Comparison of ENCODE assay signal across 9 mouse cellular contexts in the genomic region with DNA sequence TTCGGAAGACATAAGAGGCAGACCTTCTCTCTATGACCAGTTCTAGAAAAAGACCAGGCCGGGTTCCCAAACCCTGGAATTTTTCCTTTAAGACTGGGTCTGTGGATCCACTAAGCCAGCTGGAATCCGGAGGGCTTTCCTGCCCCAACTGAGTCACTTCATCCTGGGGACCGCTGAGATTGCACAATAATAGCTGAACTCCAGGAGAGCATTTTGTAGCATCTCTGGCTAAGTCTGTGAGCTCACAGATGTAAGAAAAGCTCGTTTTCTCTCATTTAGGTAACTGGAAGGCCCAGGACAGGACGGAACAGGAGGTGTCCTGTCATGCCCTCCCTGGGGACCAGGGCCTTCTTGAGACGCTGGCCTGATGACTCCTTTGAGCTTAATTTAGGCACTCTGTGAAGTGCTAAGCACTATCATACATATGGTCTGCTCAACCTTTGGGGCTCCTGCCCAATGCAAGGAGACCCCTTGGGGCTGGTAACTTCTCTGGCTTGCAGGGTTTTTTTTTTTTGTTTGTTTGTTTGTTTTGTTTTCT. TPM values are rescaled to one million over a fixed set of nuclear protein-coding genes. Genes with fewer than 3 reads are reported as not detected.
DNase-seq lines count a peak whose midpoint lies in the region; ATAC-seq and TF ChIP-seq lines count a peak whose summit lies in the region.
"Had no signal": no experiment of that assay in that cellular context is flagged by ENCODE, and none has a peak within 500 bp of the region (broad histone marks: within the 10 kb centered on the region; RNA-seq: fewer than 3 reads in every experiment).

No protein-coding gene starts in this region.

- 20% methylated on average over 7 of the region's 7 CpGs for WGBS in hindbrain, embryonic 10.5 days
- WGBS in hindbrain, embryonic 11.5 days, result 22% methylated on average over 7 of the region's 7 CpGs
- WGBS in liver, embryonic 13.5 days (ENCODE audit: insufficient replicate concordance), result 13% methylated on average over 7 of the region's 7 CpGs

- no peak overlapping the region for H3K4me2 ChIP-seq in hindbrain, embryonic 11.5 days (replicated peaks; ENCODE audit: low read depth, low read length)
- peak overlapping the region; percentile 85 for H3K4me2 ChIP-seq in liver, embryonic 13.5 days

- no peaks in the 10 kb centered on the region; the same call in 1 of the 2 replicates for H3K27me3 ChIP-seq in hindbrain, embryonic 10.5 days (ENCODE audit: insufficient read depth, poor library complexity, severe bottlenecking)
- H3K27me3 ChIP-seq in hindbrain, embryonic 11.5 days (ENCODE audit: control insufficient read depth, insufficient read depth, low read length), result no peaks in the 10 kb centered on the region
- H3K27me3 ChIP-seq in E14TG2a.4 (ENCODE audit: insufficient read depth, low read length), result peaks cover 13% of the 10 kb centered on the region
- no peaks in the 10 kb centered on the region for H3K27me3 ChIP-seq in liver, embryonic 13.5 days

- no peak overlapping the region for H3K9ac ChIP-seq in hindbrain, embryonic 11.5 days (ENCODE audit: low read depth, low read length)
- H3K9ac ChIP-seq in liver, embryonic 13.5 days, result peak overlapping the region; percentile 59

- H3K4me1 ChIP-seq in hindbrain, embryonic 10.5 days (replicated peaks), result peaks cover 84% of the 10 kb centered on the region
- H3K4me1 ChIP-seq in hindbrain, embryonic 11.5 days (replicated peaks; ENCODE audit: control insufficient read depth, insufficient read depth, low read length), result peaks cover 18% of the 10 kb centered on the region
- H3K4me1 ChIP-seq in E14TG2a.4 (replicated peaks; ENCODE audit: low read depth, low read length), result peaks cover 52% of the 10 kb centered on the region
- peaks cover 88% of the 10 kb centered on the region for H3K4me1 ChIP-seq in liver, embryonic 13.5 days (replicated peaks)

- no peak for DNase-seq in hindbrain, embryonic 10.5 days (ENCODE audit: low spot score)
- no peak for DNase-seq in hindbrain, embryonic 11.5 days (ENCODE audit: low spot score)
- DNase-seq in heart, adult 18-20 months, result peak; percentile 68 to 76
- DNase-seq in liver, embryonic 13.5 days, result peak; percentile 28
- DNase-seq in c-Kit-positive CD71-positive TER-119-positive erythroid progenitor cells, embryonic 14.5 days (ENCODE audit: low spot score), result no peak
- DNase-seq in retina, embryonic 14.5 days (ENCODE audit: low spot score), result no peak

- ATAC-seq in hindbrain, embryonic 11.5 days (ENCODE audit: low FRiP score), result no peak
- ATAC-seq in liver, embryonic 13.5 days (ENCODE audit: low read depth), result no peak
- ATAC-seq in activated CD4-positive, CD25-positive, alpha-beta regulatory T cell, adult 4 months, result no peak
- ATAC-seq: Patski had no signal

- H3K36me3 ChIP-seq in hindbrain, embryonic 10.5 days, result no peaks in the 10 kb centered on the region
- no peaks in the 10 kb centered on the region for H3K36me3 ChIP-seq in hindbrain, embryonic 11.5 days (ENCODE audit: control insufficient read depth, insufficient read depth, low read length)
- peaks cover 3% of the 10 kb centered on the region; the same call in 1 of the 2 replicates for H3K36me3 ChIP-seq in E14TG2a.4 (ENCODE audit: insufficient read depth, low read length)
- no peaks in the 10 kb centered on the region for H3K36me3 ChIP-seq in liver, embryonic 13.5 days

- peak overlapping the region; percentile 78 for H3K27ac ChIP-seq in hindbrain, embryonic 10.5 days
- H3K27ac ChIP-seq in hindbrain, embryonic 11.5 days (ENCODE audit: low read depth, low read length), result no peak overlapping the region
- H3K27ac ChIP-seq in liver, embryonic 13.5 days, result peak overlapping the region; percentile 80

- TF ChIP-seq CTCF in E14TG2a.4 (conservative IDR thresholded peaks at IDR 0.05; ENCODE audit: low read length), result no peak

- peak overlapping the region; percentile 46; the same call in 1 of the 2 replicates for H3K4me3 ChIP-seq in hindbrain, embryonic 10.5 days
- no peak overlapping the region for H3K4me3 ChIP-seq in hindbrain, embryonic 11.5 days (ENCODE audit: low read depth, low read length)
- 0 out of 2 replicates have a peak overlapping the region, but pooled peaks have one; percentile 41 for H3K4me3 ChIP-seq in E14TG2a.4 (replicated peaks; ENCODE audit: low read length)
- H3K4me3 ChIP-seq in liver, embryonic 13.5 days (replicated peaks), result peak overlapping the region; percentile 53

- no peaks in the 10 kb centered on the region for H3K9me3 ChIP-seq in hindbrain, embryonic 10.5 days
- H3K9me3 ChIP-seq in hindbrain, embryonic 11.5 days (ENCODE audit: control insufficient read depth, low read length), result no peaks in the 10 kb centered on the region
- no peaks in the 10 kb centered on the region for H3K9me3 ChIP-seq in E14TG2a.4 (ENCODE audit: low read length)
- H3K9me3 ChIP-seq in liver, embryonic 13.5 days (replicated peaks), result no peaks in the 10 kb centered on the region

RNA-seq across cellular contexts. Expression of a gene that starts 16.6 kb away (rescaled TPM):
- 6.9 and 9.7 TPM in 2 replicates for polyA plus RNA-seq in hindbrain, embryonic 10.5 days (2016; fragmentation: Nextera tagmentation; extraction: Ambion mirVana)
- 9.7 and 10.5 TPM in 2 replicates for polyA plus RNA-seq in hindbrain, embryonic 11.5 days (2014; fragmentation: Nextera tagmentation; extraction: Ambion mirVana)
- total RNA-seq in heart, adult 18-20 months (2021), result 1 to 10 TPM; 7.9 to 8.9 TPM
- 6.1 and 6.2 TPM in 2 replicates for polyA plus RNA-seq in liver, embryonic 13.5 days (2015; fragmentation: Nextera tagmentation; extraction: Ambion mirVana)
- polyA plus RNA-seq in activated CD4-positive, CD25-positive, alpha-beta regulatory T cell, adult 4 months (2017; shearing (Covaris generic)), result 100 to 1,000 TPM; 104 to 116 TPM

RNA-seq across cellular contexts. Expression of a gene that starts 55.3 kb away (rescaled TPM):
- polyA plus RNA-seq in hindbrain, embryonic 10.5 days (2016; fragmentation: Nextera tagmentation; extraction: Ambion mirVana), result 1.1 TPM in 1 of 2 replicates, not detected in the other
- polyA plus RNA-seq in hindbrain, embryonic 11.5 days (2014; fragmentation: Nextera tagmentation; extraction: Ambion mirVana), result 0.35 and 0.79 TPM in 2 replicates
- total RNA-seq in heart, adult 18-20 months (2021), result not detected
- polyA plus RNA-seq in liver, embryonic 13.5 days (2015; fragmentation: Nextera tagmentation; extraction: Ambion mirVana), result 4.7 and 6.0 TPM in 2 replicates
- not detected for polyA plus RNA-seq in activated CD4-positive, CD25-positive, alpha-beta regulatory T cell, adult 4 months (2017; shearing (Covaris generic))
- polyA plus RNA-seq: Patski had no signal

Comparison
In these comparisons a context has a peak if more than half of its experiments do, and no peak if none do; other contexts are left out.
1. DNase-seq: peak in heart, adult 18-20 months (2 of 2) and liver, embryonic 13.5 days (single experiment); none in hindbrain, embryonic 10.5 days (single experiment), hindbrain, embryonic 11.5 days (single experiment), c-Kit-positive CD71-positive TER-119-positive erythroid progenitor cells, embryonic 14.5 days (single experiment) and retina, embryonic 14.5 days (single experiment).